Mouse (Mus musculus) myocyte (in vitro differentiated cells): ENCODE results near the gene Tspan11.

Experiments
- MAX ChIP-seq: IDR thresholded peaks from one replicate; pipeline ENCODE4 v1.6.1; 2011; ENCODE audit warnings: low read depth, mild to moderate bottlenecking, control low read depth
- POLR2A ChIP-seq: IDR thresholded peaks from one replicate; pipeline ENCODE4 v1.6.1; 2011; ENCODE audit warnings: low read depth, mild to moderate bottlenecking, control low read depth, moderate library complexity; ENCODE audit not compliant: insufficient read length
- POLR2AphosphoS2 ChIP-seq: IDR thresholded peaks from one replicate; pipeline ENCODE4 v1.6.1; 2011; ENCODE audit warnings: low read depth, control low read depth; ENCODE audit not compliant: insufficient read length
- SRF ChIP-seq: IDR thresholded peaks from one replicate; pipeline ENCODE4 v1.6.1; 2011; ENCODE audit warnings: low read depth; ENCODE audit not compliant: control insufficient read depth, insufficient read length
- USF1 ChIP-seq: IDR thresholded peaks from one replicate; pipeline ENCODE4 v1.6.1; 2011; ENCODE audit warnings: low read depth, mild to moderate bottlenecking, control low read depth, moderate library complexity

GRCm38 (mm10) chr6:127853241-127853640 lies 34.1 kb upstream of the Tspan11 start:
- TF ChIP-seq POLR2A (no peak), SRF (no peak), USF1 (no peak), MAX (no peak), POLR2AphosphoS2 (no peak)
